Mouse (Mus musculus) kidney, embryonic 16.5 days (tissue): Measurements from ENCODE around the gene Fgfr2. TPM values are rescaled to one million over a fixed set of nuclear protein-coding genes. Genes with fewer than 3 reads are reported as not detected.

Experiments
- ATAC-seq: fragments of 200-750 bp; cut with Nextera tagmentation; 2 replicates; pipeline ENCODE4 v1.8.0; 2017; ENCODE audit warnings: moderate TSS enrichment; ENCODE audit not compliant: low FRiP score, low TSS enrichment
- H3K27ac ChIP-seq: fragments of 300-500 bp; sonication (generic); 2 replicates; pipeline ENCODE4 v1.5.1; 2014; ENCODE audit warnings: low read length
- H3K27me3 ChIP-seq: fragments of 300-500 bp; sonication (generic); 2 replicates; pipeline ENCODE4 v1.6.1; 2014; ENCODE audit warnings: low read length, control low read depth, mixed read lengths; ENCODE audit not compliant: insufficient read depth
- H3K36me3 ChIP-seq: fragments of 300-500 bp; sonication (generic); 2 replicates; pipeline ENCODE4 v1.6.1; 2014; ENCODE audit warnings: low read length, control low read depth, mixed read lengths; ENCODE audit not compliant: insufficient read depth
- H3K4me1 ChIP-seq: fragments of 300-500 bp; sonication (generic); 2 replicates; pipeline ENCODE4 v1.6.1; 2014; ENCODE audit warnings: low read length, control low read depth, mixed read lengths; ENCODE audit not compliant: insufficient read depth
- H3K4me2 ChIP-seq: fragments of 300-500 bp; sonication (generic); replicated peaks from 2 replicates; pipeline ENCODE4 v1.6.1; 2014; ENCODE audit warnings: low read depth, low read length
- H3K4me3 ChIP-seq: fragments of 300-500 bp; sonication (generic); 2 replicates; pipeline ENCODE4 v1.5.1; 2014; ENCODE audit warnings: mild to moderate bottlenecking, low read length
- H3K9ac ChIP-seq: fragments of 300-500 bp; sonication (generic); replicated peaks from 2 replicates; pipeline ENCODE4 v1.6.1; 2014; ENCODE audit warnings: low read length
- H3K9me3 ChIP-seq: fragments of 300-500 bp; sonication (generic); 2 replicates; pipeline ENCODE4 v1.6.1; 2016; ENCODE audit warnings: low read length, control low read depth
- WGBS: fragments of 180-500 bp; shearing (Covaris S2); extraction: QIAGEN DNeasy Blood & Tissue Kit; methylation state at CpG from one replicate; pipeline ENCODE4 v1.1.7; 2014; 5-methylcytosine and 5-hydroxymethylcytosine counted together
- polyA plus RNA-seq: library from polyadenylated mRNA; unstranded; fragments of >200 nt; fragmentation: Nextera tagmentation; extraction: Ambion mirVana; gene quantifications from 2 replicates; pipeline ENCODE4 v1.2.1, GENCODE M21; 2015

Fgfr2 gene
- polyA plus RNA-seq, 1 experiment from 2014 or later = 118 TPM

- Histone ChIP-seq H3K27ac (peak overlapping the region; percentile 67), H3K4me2 (no peak overlapping the region), H3K9me3 (no peaks in the 10 kb centered on the region), H3K27me3 (no peaks in the 10 kb centered on the region), H3K36me3 (no peaks in the 10 kb centered on the region), H3K4me3 (no peak overlapping the region), H3K4me1 (peaks cover 39% of the 10 kb centered on the region), H3K9ac (no peak overlapping the region)
- 84% methylated on average over 4 of the region's 4 CpGs for WGBS
- ATAC-seq = no peak
Measured at GRCm38 (mm10) chr7:132787022-132787421, 336.1 kb downstream of the Fgfr2 start.

GRCm38 (mm10) chr7:132786522-132786921 is 336.6 kb downstream of the Fgfr2 start:
- Histone ChIP-seq H3K9ac (no peak overlapping the region), H3K4me1 (peaks cover 44% of the 10 kb centered on the region), H3K36me3 (no peaks in the 10 kb centered on the region), H3K4me2 (no peak overlapping the region), H3K27me3 (no peaks in the 10 kb centered on the region), H3K27ac (peak overlapping the region; percentile 67), H3K4me3 (no peak overlapping the region), H3K9me3 (no peaks in the 10 kb centered on the region)
- WGBS = 40% methylated on average over 4 of the region's 4 CpGs
- ATAC-seq = 0 out of 2 replicates have a peak, but pooled peaks have one; percentile 14

- no peak; the same call in 1 of the 2 replicates for ATAC-seq
- Histone ChIP-seq H3K4me1 (peaks cover 49% of the 10 kb centered on the region), H3K9me3 (no peaks in the 10 kb centered on the region), H3K27me3 (no peaks in the 10 kb centered on the region), H3K9ac (no peak overlapping the region), H3K27ac (peak overlapping the region; percentile 67), H3K36me3 (no peaks in the 10 kb centered on the region), H3K4me2 (no peak overlapping the region), H3K4me3 (no peak overlapping the region)
- WGBS = 34% methylated on average over 7 of the region's 7 CpGs
Measured at GRCm38 (mm10) chr7:132786011-132786410, 337.1 kb downstream of the Fgfr2 start.

GRCm38 (mm10) chr7:132784101-132784500 is 339.0 kb downstream of the Fgfr2 start:
- Histone ChIP-seq H3K27ac (peak overlapping the region; percentile 12; the same call in 1 of the 2 replicates), H3K36me3 (no peaks in the 10 kb centered on the region), H3K4me3 (no peak overlapping the region), H3K9ac (no peak overlapping the region), H3K4me2 (no peak overlapping the region), H3K4me1 (peaks cover 56% of the 10 kb centered on the region), H3K9me3 (no peaks in the 10 kb centered on the region), H3K27me3 (no peaks in the 10 kb centered on the region)
- 64% methylated on average over 5 of the region's 5 CpGs for WGBS
- no peak for ATAC-seq

GRCm38 (mm10) chr7:132781850-132782249 is 341.3 kb downstream of the Fgfr2 start:
- Histone ChIP-seq H3K4me2 (no peak overlapping the region), H3K27ac (no peak overlapping the region), H3K4me3 (no peak overlapping the region), H3K36me3 (peaks cover 8% of the 10 kb centered on the region; the same call in 1 of the 2 replicates), H3K9ac (no peak overlapping the region), H3K9me3 (no peaks in the 10 kb centered on the region), H3K4me1 (peaks cover 53% of the 10 kb centered on the region), H3K27me3 (no peaks in the 10 kb centered on the region)
- ATAC-seq = no peak
- WGBS = 63% methylated on average over 6 of the region's 6 CpGs

- peak; percentile 32; the same call in 1 of the 2 replicates for ATAC-seq
- H3K27ac ChIP-seq = peak overlapping the region; percentile 81
- peaks cover 10% of the 10 kb centered on the region; the same call in 1 of the 2 replicates for H3K36me3 ChIP-seq
- H3K9me3 ChIP-seq = no peaks in the 10 kb centered on the region
- no peak overlapping the region for H3K4me2 ChIP-seq
- H3K4me1 ChIP-seq = peaks cover 47% of the 10 kb centered on the region
- 27% methylated on average over 7 of the region's 7 CpGs for WGBS
- H3K27me3 ChIP-seq = no peaks in the 10 kb centered on the region
- no peak overlapping the region for H3K4me3 ChIP-seq
- H3K9ac ChIP-seq = no peak overlapping the region
Measured at GRCm38 (mm10) chr7:132781130-132781814, 341.9 kb downstream of the Fgfr2 start.

- H3K4me1 ChIP-seq = peaks cover 41% of the 10 kb centered on the region
- no peak overlapping the region for H3K4me3 ChIP-seq
- ATAC-seq = peak; percentile 46; the same call in 1 of the 2 replicates
- peaks cover 13% of the 10 kb centered on the region; the same call in 1 of the 2 replicates for H3K36me3 ChIP-seq
- peak overlapping the region; percentile 81 for H3K27ac ChIP-seq
- H3K9me3 ChIP-seq = no peaks in the 10 kb centered on the region
- H3K4me2 ChIP-seq = no peak overlapping the region
- WGBS = 41% methylated on average over 4 of the region's 4 CpGs
- no peak overlapping the region for H3K9ac ChIP-seq
- H3K27me3 ChIP-seq = no peaks in the 10 kb centered on the region
Measured at GRCm38 (mm10) chr7:132780611-132781010, 342.5 kb downstream of the Fgfr2 start.

- WGBS = 84% methylated on average over 13 of the region's 13 CpGs
- Histone ChIP-seq H3K27ac (no peak overlapping the region), H3K4me1 (peaks cover 30% of the 10 kb centered on the region), H3K4me3 (no peak overlapping the region), H3K27me3 (no peaks in the 10 kb centered on the region), H3K4me2 (no peak overlapping the region), H3K36me3 (peaks cover 17% of the 10 kb centered on the region; the same call in 1 of the 2 replicates), H3K9me3 (no peaks in the 10 kb centered on the region), H3K9ac (no peak overlapping the region)
- ATAC-seq = no peak
Measured at GRCm38 (mm10) chr7:132778630-132779029, 344.5 kb downstream of the Fgfr2 start.

GRCm38 (mm10) chr7:132777728-132778453 is 345.3 kb downstream of the Fgfr2 start:
- no peak overlapping the region for H3K9ac ChIP-seq
- WGBS = 88% methylated on average over 1 of the region's 1 CpGs
- H3K27ac ChIP-seq = no peak overlapping the region
- no peak for ATAC-seq
- H3K36me3 ChIP-seq = peaks cover 17% of the 10 kb centered on the region; the same call in 1 of the 2 replicates
- H3K27me3 ChIP-seq = no peaks in the 10 kb centered on the region
- no peak overlapping the region for H3K4me3 ChIP-seq
- no peaks in the 10 kb centered on the region for H3K9me3 ChIP-seq
- no peak overlapping the region for H3K4me2 ChIP-seq
- H3K4me1 ChIP-seq = peaks cover 27% of the 10 kb centered on the region

GRCm38 (mm10) chr7:132777117-132777516 is 346.0 kb downstream of the Fgfr2 start:
- no peak overlapping the region for H3K4me3 ChIP-seq
- WGBS = 92% methylated on average over 7 of the region's 7 CpGs
- H3K27me3 ChIP-seq = no peaks in the 10 kb centered on the region
- peaks cover 27% of the 10 kb centered on the region for H3K4me1 ChIP-seq
- H3K4me2 ChIP-seq = no peak overlapping the region
- no peaks in the 10 kb centered on the region for H3K9me3 ChIP-seq
- no peak overlapping the region for H3K9ac ChIP-seq
- no peak overlapping the region for H3K27ac ChIP-seq
- H3K36me3 ChIP-seq = peaks cover 17% of the 10 kb centered on the region; the same call in 1 of the 2 replicates
- no peak for ATAC-seq
